Mouse (Mus musculus) liver, embryonic 18 days (tissue): Measurements from ENCODE around the gene Hif1an. TPM values are rescaled to one million over a fixed set of nuclear protein-coding genes. Genes with fewer than 3 reads are reported as not detected.

Source experiments
- polyA plus RNA-seq: library from polyadenylated mRNA; depleted of rRNA; stranded (reverse); fragments of >200 nt; gene quantifications from 2 replicates; pipeline ENCODE4 v1.2.3, GENCODE M21; 2012; rRNA removed

The Hif1an gene
- polyA plus RNA-seq = 6.2 and 6.4 TPM in 2 replicates

DNA sequence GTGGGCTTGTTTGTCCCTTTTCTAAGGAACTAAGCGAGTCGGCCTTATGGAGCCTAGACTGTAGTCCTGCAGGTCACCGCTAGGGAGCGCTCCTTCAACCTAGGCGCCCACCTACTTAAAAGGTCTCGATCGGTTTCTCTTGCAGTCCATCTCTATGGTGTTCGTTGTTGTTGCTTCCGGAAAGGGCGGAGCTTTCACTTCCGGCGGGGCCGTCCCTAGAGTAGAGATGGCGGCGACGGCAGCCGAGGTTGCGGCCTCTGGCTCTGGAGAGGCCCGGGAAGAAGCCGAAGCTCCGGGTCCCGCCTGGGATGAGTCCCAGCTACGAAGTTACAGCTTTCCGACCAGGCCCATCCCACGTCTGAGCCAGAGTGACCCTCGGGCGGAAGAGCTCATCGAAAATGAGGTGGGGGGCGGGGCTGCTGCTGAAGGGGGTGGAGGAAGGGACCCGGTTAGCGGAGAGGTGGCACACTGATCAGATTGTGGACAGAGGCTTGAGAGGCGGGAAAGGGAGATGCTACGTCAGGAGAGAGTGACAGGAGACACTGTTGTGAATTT lies at the start of gene Hif1an:
TSS of gene Hif1an (plus strand) at position 199 of the 555 bp plus-strand sequence.

DNA sequence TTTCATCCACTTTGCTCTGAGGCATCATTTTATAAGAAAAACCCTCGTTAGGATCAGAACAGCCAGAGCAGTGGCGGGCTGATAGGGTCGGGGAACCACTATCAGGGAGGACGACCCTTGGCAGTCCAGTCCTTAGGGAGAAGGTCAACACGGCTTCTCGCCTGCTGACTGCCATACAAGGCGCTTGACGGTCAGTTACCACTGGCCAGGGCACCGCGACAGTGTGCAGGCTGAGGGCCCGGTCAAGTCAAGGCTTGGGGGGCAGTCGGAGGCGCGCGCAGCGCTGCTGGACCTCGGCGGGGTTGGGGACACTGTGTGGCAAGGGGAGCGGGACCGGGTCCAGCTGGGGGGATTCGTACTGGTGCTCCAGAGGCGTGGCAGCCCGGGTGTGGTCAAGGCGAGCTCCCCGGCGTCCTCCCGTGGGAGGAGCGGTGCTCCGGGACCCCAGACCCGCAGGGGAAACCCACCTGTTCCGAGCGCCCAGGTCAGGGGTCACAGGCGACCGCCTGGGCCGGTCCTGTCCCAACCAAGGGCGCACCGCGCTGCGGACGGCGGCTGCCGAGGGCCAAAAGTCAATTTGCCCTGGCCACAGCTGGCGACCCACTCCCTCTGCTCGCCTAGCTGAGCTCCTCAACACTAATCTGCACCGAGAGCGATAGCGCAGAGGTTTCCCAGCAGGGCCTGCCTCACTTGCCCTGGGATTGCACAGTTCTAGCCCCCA lies 17.2 kb upstream of the Hif1an start, which contains the start of gene Sec31b:
TSS of gene Sec31b (minus strand) at position 544 of the 721 bp plus-strand sequence.

DNA sequence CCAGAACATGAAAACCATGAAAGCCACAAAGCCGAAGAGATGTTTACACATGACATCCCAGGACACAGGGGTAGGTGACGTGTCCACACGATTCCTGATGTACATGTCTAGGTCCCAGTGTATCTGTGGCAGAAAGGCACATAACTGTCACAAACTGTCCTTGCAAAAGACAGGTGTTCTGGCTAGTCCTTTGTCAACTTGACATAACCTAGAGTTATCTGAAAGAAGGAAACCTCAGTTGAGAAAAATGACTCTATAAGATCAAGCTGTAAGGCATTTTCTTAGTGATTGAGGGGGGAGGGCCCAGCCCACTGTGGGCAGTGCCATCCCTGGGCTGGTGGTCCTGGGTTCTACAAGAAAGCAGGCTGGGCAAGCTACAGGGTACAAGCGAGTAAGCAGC lies 9.9 kb upstream of the Hif1an start, which contains the start of gene Gm20538:
TSS of gene Gm20538 (minus strand) at position 101 of the 400 bp plus-strand sequence.

DNA sequence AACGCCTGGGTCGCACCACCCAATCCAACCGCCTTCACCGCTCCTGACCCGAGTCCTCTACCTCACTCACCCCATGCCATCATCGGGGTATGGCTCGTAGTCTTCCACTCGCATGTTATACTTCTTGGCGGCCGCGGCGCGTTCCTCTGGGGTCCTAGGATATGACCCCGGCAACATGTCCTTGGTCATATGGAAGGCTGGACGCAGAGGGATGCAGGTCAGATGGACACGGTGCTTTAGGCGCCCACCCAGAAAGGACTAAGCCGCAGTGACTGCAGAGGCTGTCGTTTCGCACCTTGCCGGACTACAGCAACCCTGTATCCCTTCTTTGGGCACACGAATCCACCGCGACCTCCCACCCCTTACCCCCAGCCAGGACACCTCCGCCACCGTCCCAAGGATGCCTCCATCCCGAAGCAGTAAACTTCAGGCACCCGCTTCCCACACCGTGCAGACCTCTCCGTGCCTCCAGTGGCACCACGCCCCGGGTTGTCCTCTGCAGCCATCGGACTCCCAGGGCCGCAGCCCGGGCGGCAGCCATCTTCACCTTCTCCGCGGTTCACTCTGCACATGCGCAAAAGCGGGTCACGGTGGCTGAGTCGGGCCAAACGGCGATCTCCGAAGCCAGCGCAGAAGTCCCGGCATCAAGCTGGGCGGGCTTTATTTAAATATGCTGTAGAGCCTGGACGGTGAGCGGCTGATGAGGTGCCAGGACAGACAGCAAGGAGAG lies 7.6 kb upstream of the Hif1an start, which contains the start of gene Ndufb8:
TSS of gene Ndufb8 (minus strand) at position 580 of the 730 bp plus-strand sequence.

Other genes starting within 250 kb of the Hif1an start
- 0.06 and 0.07 TPM in 2 replicates for gene Scd4, start 229.8 kb upstream of the Hif1an start, polyA plus RNA-seq
- 63.8 and 123 TPM in 2 replicates for gene Scd1, start 155.0 kb upstream of the Hif1an start, polyA plus RNA-seq
- gene Wnt8b, start 69.4 kb upstream of the Hif1an start, polyA plus RNA-seq = not detected in 2 replicates
- gene Sec31b, start 17.0 kb upstream of the Hif1an start, polyA plus RNA-seq = 2.2 and 2.4 TPM in 2 replicates
- gene Gm20538, start 10.0 kb upstream of the Hif1an start, polyA plus RNA-seq = not detected in 2 replicates
- 248 and 254 TPM in 2 replicates for gene Ndufb8, start 7.4 kb upstream of the Hif1an start, polyA plus RNA-seq
- not detected in 2 replicates for gene Pax2, start 193.2 kb downstream of the Hif1an start, polyA plus RNA-seq